Mouse (Mus musculus): ENCODE results near the gene Olfr734. TPM values are rescaled to one million over a fixed set of nuclear protein-coding genes. Genes with fewer than 3 reads are reported as not detected.

Olfr734 gene
- polyA plus RNA-seq (2017; shearing (Covaris generic)), result not detected

GRCm38 (mm10) chr14:50326661-50327060, at the start of gene Olfr734:
TSS of gene Olfr734 (minus strand) at chr14:50326761.
- ATAC-seq, result no peak

GRCm38 (mm10) chr14:50363561-50363960, 37.0 kb upstream of the Olfr734 start:
- no peak for ATAC-seq

- no peak for ATAC-seq
Observed at GRCm38 (mm10) chr14:50360480-50360879, 33.9 kb upstream of the Olfr734 start.

GRCm38 (mm10) chr14:50357593-50357992, 31.0 kb upstream of the Olfr734 start, which contains the start of gene Tlr11:
TSS of gene Tlr11 (plus strand) at chr14:50357914.
- no peak for ATAC-seq

DNA sequence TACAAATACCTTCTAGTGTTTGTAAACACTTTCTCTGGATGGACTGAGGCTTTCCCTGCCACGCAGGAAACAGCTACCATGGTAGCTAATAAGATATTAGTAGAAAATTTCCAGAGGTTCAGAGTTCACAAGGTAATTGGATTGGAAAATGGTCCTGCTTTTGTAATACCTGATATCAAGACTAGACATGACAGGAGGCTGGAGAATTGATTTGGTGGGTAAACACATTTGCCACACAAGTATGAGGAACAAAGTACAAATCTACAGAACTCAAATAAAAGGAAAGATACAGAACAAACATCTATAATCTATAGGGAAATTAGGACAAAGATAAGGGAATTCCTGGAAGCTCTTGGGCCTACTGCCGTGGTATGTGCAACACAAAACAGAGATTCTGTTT, 30.2 kb upstream of the Olfr734 start:
- no peak for ATAC-seq

DNA sequence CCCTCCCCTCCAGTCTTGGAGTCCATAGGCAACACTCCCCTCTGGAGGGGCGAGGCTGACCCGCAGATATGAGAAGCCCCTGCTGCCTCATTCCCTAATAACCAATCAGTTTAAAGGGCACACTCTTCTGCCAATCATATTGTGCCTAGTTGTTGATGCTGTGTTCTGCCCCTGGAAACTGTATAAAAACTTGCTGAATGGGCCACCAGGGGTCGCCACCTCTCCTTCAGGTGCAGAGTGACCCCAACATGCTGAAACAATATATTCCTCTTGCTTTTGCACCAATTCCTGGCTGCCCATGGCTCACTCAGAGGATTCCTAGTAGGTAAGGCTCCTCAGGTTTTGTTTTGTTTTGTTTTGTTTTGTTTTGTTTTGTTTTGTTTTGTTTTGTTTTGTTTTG, 25.9 kb upstream of the Olfr734 start:
- ATAC-seq, result no peak

DNA sequence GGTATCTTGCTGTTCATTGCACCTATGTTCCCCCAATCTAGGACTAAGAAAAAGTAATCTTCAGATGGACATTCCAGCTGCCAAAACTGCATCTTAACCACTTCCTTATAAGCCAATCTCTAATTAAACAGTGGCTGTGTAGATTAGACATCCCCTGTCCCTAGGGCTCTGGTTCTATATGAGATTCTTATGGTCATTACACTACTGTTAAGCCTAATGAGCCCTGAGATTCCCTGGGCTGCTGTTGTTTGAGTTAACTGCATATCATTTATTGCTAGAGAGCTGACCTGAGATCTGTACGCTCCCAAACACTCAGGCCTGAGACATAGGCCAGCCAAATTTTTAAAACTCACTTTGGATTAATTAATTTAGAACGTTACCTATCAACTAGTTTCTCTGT, 22.2 kb upstream of the Olfr734 start, which contains the start of gene Olfr735:
TSS of gene Olfr735 (minus strand) at position 77 of the 400 bp plus-strand sequence.
- no peak for ATAC-seq

DNA sequence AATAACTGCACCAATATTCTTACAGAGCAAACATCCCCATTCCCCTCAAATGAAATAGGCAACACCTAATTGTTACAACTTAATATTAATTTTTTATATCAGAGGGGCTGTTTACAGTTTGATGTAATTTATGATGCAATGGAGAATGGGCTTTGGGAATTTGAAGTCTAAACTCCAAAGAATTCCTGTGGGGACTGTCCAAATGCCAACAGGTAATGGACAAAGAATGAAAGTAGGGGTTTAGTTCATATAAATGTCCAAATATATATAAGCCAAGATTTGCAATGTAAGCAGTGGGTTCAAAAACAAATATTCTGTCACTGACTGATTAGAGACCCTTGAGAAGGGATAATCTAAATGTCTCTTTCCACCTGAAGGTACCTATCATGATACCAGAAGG, 25.1 kb downstream of the Olfr734 start, which contains the start of gene Olfr733:
TSS of gene Olfr733 (minus strand) at position 101 of the 400 bp plus-strand sequence.
- no peak for ATAC-seq

DNA sequence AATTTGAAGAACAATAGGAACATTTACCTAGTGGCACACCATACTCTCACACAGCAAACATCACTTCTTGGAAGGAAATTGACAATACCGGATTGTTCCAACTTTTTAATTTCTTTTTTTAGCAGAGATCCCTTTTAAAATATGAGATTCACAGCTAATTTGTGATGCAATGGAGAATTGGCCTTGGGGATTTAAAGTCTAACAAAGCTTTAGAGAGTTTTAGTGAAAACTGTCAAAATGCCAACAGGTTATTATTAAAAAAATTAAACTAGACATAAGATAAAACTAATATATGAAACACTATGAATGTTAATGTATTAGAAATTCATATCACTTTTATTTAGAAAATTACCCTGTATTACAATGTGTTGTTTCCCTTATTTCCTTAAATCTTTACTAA, 42.5 kb downstream of the Olfr734 start, which contains the start of gene Olfr732:
TSS of gene Olfr732 (minus strand) at position 101 of the 400 bp plus-strand sequence.
- no peak for ATAC-seq

Other genes with a start within 250 kb of the Olfr734 start
- under 1 TPM in 1 of 2 experiments, not detected in 1; 0.34 TPM for gene Olfr726, start 235.8 kb downstream of the Olfr734 start, polyA plus RNA-seq (2017; shearing (Covaris generic))
- not detected for gene Olfr727, start 203.6 kb downstream of the Olfr734 start, polyA plus RNA-seq (2017; shearing (Covaris generic))
- not detected for gene Olfr728, start 184.1 kb downstream of the Olfr734 start, polyA plus RNA-seq (2017; shearing (Covaris generic))
- not detected for gene Olfr729, start 173.9 kb downstream of the Olfr734 start, polyA plus RNA-seq (2017; shearing (Covaris generic))
- not detected for gene Olfr730, start 138.6 kb downstream of the Olfr734 start, polyA plus RNA-seq (2017; shearing (Covaris generic))
- not detected for gene Olfr731, start 84.9 kb downstream of the Olfr734 start, polyA plus RNA-seq (2017; shearing (Covaris generic))
- gene Olfr732, start 42.6 kb downstream of the Olfr734 start, polyA plus RNA-seq (2017; shearing (Covaris generic)), result not detected
- gene Olfr733, start 25.2 kb downstream of the Olfr734 start, polyA plus RNA-seq (2017; shearing (Covaris generic)), result under 1 TPM in 1 of 2 experiments, not detected in 1; 0.24 TPM
- gene Olfr735, start 22.1 kb upstream of the Olfr734 start, polyA plus RNA-seq (2017; shearing (Covaris generic)), result not detected
- gene Tlr11, start 31.2 kb upstream of the Olfr734 start, polyA plus RNA-seq (2017; shearing (Covaris generic)), result under 1 TPM in 1 of 2 experiments, not detected in 1; 0.19 TPM
- not detected for gene Olfr736, start 54.4 kb upstream of the Olfr734 start, polyA plus RNA-seq (2017; shearing (Covaris generic))
- not detected for gene Olfr738, start 80.8 kb upstream of the Olfr734 start, polyA plus RNA-seq (2017; shearing (Covaris generic))
- not detected for gene Olfr739, start 91.9 kb upstream of the Olfr734 start, polyA plus RNA-seq (2017; shearing (Covaris generic))
- gene Olfr740, start 118.8 kb upstream of the Olfr734 start, polyA plus RNA-seq (2017; shearing (Covaris generic)), result not detected
- not detected for gene Olfr741, start 146.0 kb upstream of the Olfr734 start, polyA plus RNA-seq (2017; shearing (Covaris generic))
- gene Olfr742, start 176.8 kb upstream of the Olfr734 start, polyA plus RNA-seq (2017; shearing (Covaris generic)), result under 1 TPM in 1 of 2 experiments, not detected in 1; 0.15 TPM
- not detected for gene Olfr743, start 195.1 kb upstream of the Olfr734 start, polyA plus RNA-seq (2017; shearing (Covaris generic))

Measured in CD4-positive, CD25-positive, alpha-beta regulatory T cell, adult 4 months (primary cell).